Mouse (Mus musculus) MEL (cell line): ENCODE results near the gene Lrrc49. TPM values are rescaled to one million over a fixed set of nuclear protein-coding genes. Genes with fewer than 3 reads are reported as not detected.

Experiments
- DNase-seq: peaks from one replicate; pipeline ENCODE4 v3.0.0; 2011; ENCODE audit warnings: low read depth, low spot score
- H3K27ac ChIP-seq: 2 replicates; pipeline ENCODE4 v1.5.1; 2012; ENCODE audit warnings: low read depth, mild to moderate bottlenecking, control low read depth, low read length, moderate library complexity; ENCODE audit not compliant: control insufficient read depth
- H3K27me3 ChIP-seq, 2 experiments: fragments of 150-350 bp in 1 of 2; sonication (generic) in 1 of 2; 2 replicates each; pipeline ENCODE4 v1.6.1; 2012; ENCODE audit warnings: low read length in 2 of 2, mild to moderate bottlenecking in 2 of 2, improper control_type of control experiment in 1 of 2, moderate library complexity in 1 of 2; ENCODE audit not compliant: insufficient read depth in 2 of 2, control insufficient read depth in 1 of 2
- H3K36me3 ChIP-seq, 2 experiments: 2 replicates each; pipeline ENCODE4 v1.6.1; 2012 to 2014; ENCODE audit warnings: low read length in 2 of 2, improper control_type of control experiment in 1 of 2, inconsistent platforms in 1 of 2, mild to moderate bottlenecking in 1 of 2; ENCODE audit not compliant: insufficient read depth in 2 of 2, control insufficient read depth in 1 of 2
- H3K4me1 ChIP-seq, 2 experiments: fragments of 150-350 bp in 1 of 2; sonication (generic) in 1 of 2; 2 replicates each; pipeline ENCODE4 v1.6.1; 2012; ENCODE audit warnings: low read length in 2 of 2, improper control_type of control experiment in 1 of 2, mild to moderate bottlenecking in 1 of 2; ENCODE audit not compliant: insufficient read depth in 2 of 2, control insufficient read depth in 1 of 2
- H3K4me3 ChIP-seq, 2 experiments: fragments of 150-350 bp in 1 of 2; sonication (generic) in 1 of 2; 2 replicates each; pipeline ENCODE4 v1.5.1; 2012; ENCODE audit warnings: low read depth in 2 of 2, low read length in 2 of 2, mild to moderate bottlenecking in 2 of 2, moderate library complexity in 2 of 2, control low read depth in 1 of 2, improper control_type of control experiment in 1 of 2; ENCODE audit not compliant: control insufficient read depth in 1 of 2, insufficient read depth in 1 of 2
- H3K79me2 ChIP-seq: 2 replicates; pipeline ENCODE4 v1.6.1; 2012; ENCODE audit warnings: mild to moderate bottlenecking, low read length, moderate library complexity; ENCODE audit not compliant: control insufficient read depth, poor library complexity, insufficient read depth
- H3K9ac ChIP-seq: 2 replicates; pipeline ENCODE4 v1.6.1; 2012; ENCODE audit warnings: low read depth, mild to moderate bottlenecking, control low read depth, low read length, moderate library complexity; ENCODE audit not compliant: control insufficient read depth, poor library complexity, severe bottlenecking
- H3K9me3 ChIP-seq: fragments of 150-350 bp; sonication (generic); replicated peaks from 2 replicates; pipeline ENCODE4 v1.6.1; 2012; ENCODE audit warnings: mild to moderate bottlenecking, low read length, improper control_type of control experiment, moderate library complexity; ENCODE audit not compliant: insufficient read depth
- BHLHE40 ChIP-seq: IDR thresholded peaks from 2 replicates; pipeline ENCODE4 v1.6.1; 2012; ENCODE audit warnings: low read depth, mild to moderate bottlenecking, inconsistent platforms, low read length, improper control_type of control experiment, borderline replicate concordance
- CHD1 ChIP-seq: IDR thresholded peaks from 2 replicates; pipeline ENCODE4 v1.6.1; 2012; ENCODE audit warnings: low read depth, mild to moderate bottlenecking, inconsistent platforms, low read length, improper control_type of control experiment
- CTCF ChIP-seq, 3 experiments: IDR thresholded peaks in 2 of 3; conservative IDR thresholded peaks in 1 of 3; 2 replicates each; pipeline ENCODE4 v1.5.1; 2011 to 2012; ENCODE audit warnings: low read length in 3 of 3, low read depth in 2 of 3, mild to moderate bottlenecking in 2 of 3, improper control_type of control experiment in 1 of 3, inconsistent platforms in 1 of 3, mixed read lengths in 1 of 3, moderate library complexity in 1 of 3; ENCODE audit not compliant: control insufficient read depth in 1 of 3, insufficient read depth in 1 of 3, poor library complexity in 1 of 3, severe bottlenecking in 1 of 3
- E2F4 ChIP-seq: IDR thresholded peaks from 2 replicates; pipeline ENCODE4 v1.6.1; 2011; ENCODE audit warnings: low read depth, low read length, improper control_type of control experiment, borderline replicate concordance
- EP300 ChIP-seq, 2 experiments: IDR thresholded peaks; 2 replicates each; pipeline ENCODE4 v1.6.1; 2011; ENCODE audit warnings: improper control_type of control experiment in 2 of 2, low read length in 2 of 2, low read depth in 1 of 2, mild to moderate bottlenecking in 1 of 2
- ETS1 ChIP-seq: IDR thresholded peaks from 2 replicates; pipeline ENCODE4 v1.6.1; 2012; ENCODE audit warnings: low read depth, mild to moderate bottlenecking, inconsistent platforms, low read length, improper control_type of control experiment, moderate library complexity
- GABPA ChIP-seq: IDR thresholded peaks from 2 replicates; pipeline ENCODE4 v1.6.1; 2012; ENCODE audit warnings: low read depth, mild to moderate bottlenecking, inconsistent platforms, low read length, improper control_type of control experiment, moderate library complexity
- GATA1 ChIP-seq: IDR thresholded peaks from 2 replicates; pipeline ENCODE4 v1.6.1; 2011; ENCODE audit warnings: low read depth, low read length, improper control_type of control experiment
- JUND ChIP-seq: IDR thresholded peaks from 2 replicates; pipeline ENCODE4 v1.6.1; 2011; ENCODE audit warnings: low read depth, mild to moderate bottlenecking, improper control_type of control experiment, low read length
- MAFK ChIP-seq: IDR thresholded peaks from 2 replicates; pipeline ENCODE4 v1.6.1; 2011; ENCODE audit warnings: low read depth, mild to moderate bottlenecking, low read length, improper control_type of control experiment, borderline replicate concordance
- MAZ ChIP-seq: IDR thresholded peaks from 2 replicates; pipeline ENCODE4 v1.6.1; 2012; ENCODE audit warnings: low read depth, mild to moderate bottlenecking, inconsistent platforms, low read length, improper control_type of control experiment
- MYC ChIP-seq: IDR thresholded peaks from 2 replicates; pipeline ENCODE4 v1.6.1; 2011; ENCODE audit warnings: low read depth, mild to moderate bottlenecking, low read length, improper control_type of control experiment, moderate library complexity
- NELFE ChIP-seq: IDR thresholded peaks from 2 replicates; pipeline ENCODE4 v1.6.1; 2011; ENCODE audit warnings: low read depth, low read length, improper control_type of control experiment
- NRF1 ChIP-seq: IDR thresholded peaks from 2 replicates; pipeline ENCODE4 v1.6.1; 2014; ENCODE audit warnings: low read depth, mild to moderate bottlenecking, inconsistent platforms, low read length, improper control_type of control experiment, moderate library complexity; ENCODE audit not compliant: poor library complexity, insufficient read depth, severe bottlenecking
- POLR2A ChIP-seq, 2 experiments: IDR thresholded peaks; 2 replicates each; pipeline ENCODE4 v1.6.1; 2011 to 2012; ENCODE audit warnings: low read length in 2 of 2, mild to moderate bottlenecking in 2 of 2, control low read depth in 1 of 2, improper control_type of control experiment in 1 of 2, low read depth in 1 of 2, moderate library complexity in 1 of 2; ENCODE audit not compliant: control insufficient read depth in 1 of 2, insufficient read depth in 1 of 2, poor library complexity in 1 of 2
- POLR2AphosphoS5 ChIP-seq: IDR thresholded peaks from 2 replicates; pipeline ENCODE4 v1.6.1; 2012; ENCODE audit warnings: low read depth, borderline replicate concordance, mild to moderate bottlenecking, inconsistent platforms, low read length, moderate library complexity, mixed read lengths
- RAD21 ChIP-seq: IDR thresholded peaks from 2 replicates; pipeline ENCODE4 v1.6.1; 2011; ENCODE audit warnings: mild to moderate bottlenecking, low read depth, low read length, improper control_type of control experiment
- RCOR1 ChIP-seq: IDR thresholded peaks from 2 replicates; pipeline ENCODE4 v1.6.1; 2012; ENCODE audit warnings: low read depth, mild to moderate bottlenecking, inconsistent platforms, low read length, improper control_type of control experiment
- TAL1 ChIP-seq: IDR thresholded peaks from 2 replicates; pipeline ENCODE4 v1.6.1; 2012; ENCODE audit warnings: mild to moderate bottlenecking, inconsistent platforms, low read length, moderate library complexity, mixed read lengths
- TBP ChIP-seq: IDR thresholded peaks from 2 replicates; pipeline ENCODE4 v1.8.0; 2011; ENCODE audit warnings: low read depth, low read length, improper control_type of control experiment
- TCF12 ChIP-seq: IDR thresholded peaks from 2 replicates; pipeline ENCODE4 v1.6.1; 2014; ENCODE audit warnings: low read depth, mild to moderate bottlenecking, inconsistent platforms, low read length, improper control_type of control experiment, moderate library complexity
- USF1 ChIP-seq: IDR thresholded peaks from 2 replicates; pipeline ENCODE4 v1.6.1; 2014; ENCODE audit warnings: low read depth, mild to moderate bottlenecking, inconsistent platforms, low read length, improper control_type of control experiment, moderate library complexity
- USF2 ChIP-seq, 2 experiments: IDR thresholded peaks; 2 replicates each; pipeline ENCODE4 v1.6.1; 2011 to 2012; ENCODE audit warnings: improper control_type of control experiment in 2 of 2, low read length in 2 of 2, borderline replicate concordance in 1 of 2, inconsistent platforms in 1 of 2, low read depth in 1 of 2, mild to moderate bottlenecking in 1 of 2; ENCODE audit not compliant: insufficient read depth in 1 of 2
- ZC3H11A ChIP-seq: IDR thresholded peaks from 2 replicates; pipeline ENCODE4 v1.6.1; 2012; ENCODE audit warnings: low read depth, mild to moderate bottlenecking, inconsistent platforms, low read length, improper control_type of control experiment
- ZKSCAN1 ChIP-seq: IDR thresholded peaks from 2 replicates; pipeline ENCODE4 v1.6.1; 2012; ENCODE audit warnings: low read depth, mild to moderate bottlenecking, inconsistent platforms, low read length, improper control_type of control experiment, moderate library complexity
- polyA plus RNA-seq, 2 experiments: library from polyadenylated mRNA; stranded (reverse) in 1 of 2; unstranded in 1 of 2; fragments of >175 nt in 1 of 2; fragments of >200 nt in 1 of 2; gene quantifications; 2 replicates each; pipeline versions ENCODE4 v1.2.1 to v1.2.4; 2012; ENCODE audit warnings: low replicate concordance in 2 of 2, low read depth in 1 of 2; ENCODE audit not compliant: insufficient read length in 2 of 2, insufficient read depth in 1 of 2, missing spikeins in 1 of 2
- total RNA-seq: library from RNA; depleted of rRNA; stranded (reverse); fragments of 300-350 nt; gene quantifications from 2 replicates; pipeline ENCODE4 v1.2.3, GENCODE M21; 2012

Gene Lrrc49
- total and polyA plus RNA-seq, 3 experiments = 2.7 to 5.5 TPM; not detected in 1

DNA sequence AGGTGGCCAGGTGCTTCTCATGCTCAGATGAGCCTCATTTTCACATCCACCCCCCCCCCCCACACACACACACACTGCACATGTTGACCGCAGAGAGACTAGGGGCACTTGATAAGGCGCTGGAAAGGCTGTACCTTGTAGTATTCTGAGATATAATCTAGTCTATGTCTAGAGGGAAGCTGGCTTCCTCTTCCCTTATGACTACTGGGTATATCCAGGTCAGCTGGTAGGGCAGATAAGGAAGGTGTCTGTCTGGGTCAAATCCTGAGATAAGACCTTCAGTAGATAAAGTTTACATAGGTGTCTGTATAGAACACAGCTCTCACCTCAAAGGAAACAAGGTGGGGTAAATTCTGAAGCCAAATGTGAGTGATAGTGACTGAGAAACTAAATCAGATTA is 141.8 kb downstream of the Lrrc49 start:
- no peak overlapping the region for H3K4me3 ChIP-seq
- DNase-seq = peak; percentile 59
- TF ChIP-seq POLR2AphosphoS5 (no peak), NRF1 (no peak), USF2 (IDR thresholded peaks at IDR 0.05; ENCODE audit: borderline replicate concordance in 1 of 2, insufficient read depth in 1 of 2, low read depth in 1 of 2, low read length in 2 of 2) (no peak), ETS1 (peak; percentile 94), USF1 (peak; percentile 63), RAD21 (no peak), EP300 (IDR thresholded peaks at IDR 0.05; ENCODE audit: low read depth in 1 of 2, low read length in 2 of 2) (peak; percentile 85 to 86), MYC (no peak), NELFE (no peak), E2F4 (no peak), ZKSCAN1 (no peak), JUND (no peak), CTCF (IDR thresholded peaks at IDR 0.05 in 2 of 3, conservative IDR thresholded peaks at IDR 0.05 in 1 of 3; ENCODE audit: control insufficient read depth in 1 of 3, insufficient read depth in 1 of 3, low read depth in 2 of 3, low read length in 3 of 3, poor library complexity in 1 of 3, severe bottlenecking in 1 of 3) (no peak), POLR2A (IDR thresholded peaks at IDR 0.05; ENCODE audit: control insufficient read depth in 1 of 2, insufficient read depth in 1 of 2, low read depth in 1 of 2, low read length in 2 of 2, poor library complexity in 1 of 2) (no peak), TAL1 (peak; percentile 80), GABPA (no peak), TCF12 (peak; percentile 89), MAFK (no peak), GATA1 (peak; percentile 96), ZC3H11A (no peak), RCOR1 (peak; percentile 25; the same call in 1 of the 2 replicates), TBP (no peak), MAZ (no peak), BHLHE40 (no peak; the same call in 1 of the 2 replicates), CHD1 (no peak)
- no peaks in the 10 kb centered on the region for H3K9me3 ChIP-seq
- H3K4me1 ChIP-seq = peaks cover 3 to 25% of the 10 kb centered on the region in 2 experiments
- no peaks in the 10 kb centered on the region for H3K27me3 ChIP-seq
- no peaks in the 10 kb centered on the region for H3K79me2 ChIP-seq
- H3K27ac ChIP-seq = peak overlapping the region; percentile 78
- H3K36me3 ChIP-seq = peaks cover 0 to 17% of the 10 kb centered on the region in 2 experiments; a peak in 2 of 4 replicates
- H3K9ac ChIP-seq = no peak overlapping the region
